Mouse (Mus musculus): ENCODE measurements around the gene Ufsp2. TPM values are rescaled to one million over a fixed set of nuclear protein-coding genes. Genes with fewer than 3 reads are reported as not detected.

The Ufsp2 gene
- polyA plus RNA-seq, 1 experiment, result 29.2 TPM

DNA sequence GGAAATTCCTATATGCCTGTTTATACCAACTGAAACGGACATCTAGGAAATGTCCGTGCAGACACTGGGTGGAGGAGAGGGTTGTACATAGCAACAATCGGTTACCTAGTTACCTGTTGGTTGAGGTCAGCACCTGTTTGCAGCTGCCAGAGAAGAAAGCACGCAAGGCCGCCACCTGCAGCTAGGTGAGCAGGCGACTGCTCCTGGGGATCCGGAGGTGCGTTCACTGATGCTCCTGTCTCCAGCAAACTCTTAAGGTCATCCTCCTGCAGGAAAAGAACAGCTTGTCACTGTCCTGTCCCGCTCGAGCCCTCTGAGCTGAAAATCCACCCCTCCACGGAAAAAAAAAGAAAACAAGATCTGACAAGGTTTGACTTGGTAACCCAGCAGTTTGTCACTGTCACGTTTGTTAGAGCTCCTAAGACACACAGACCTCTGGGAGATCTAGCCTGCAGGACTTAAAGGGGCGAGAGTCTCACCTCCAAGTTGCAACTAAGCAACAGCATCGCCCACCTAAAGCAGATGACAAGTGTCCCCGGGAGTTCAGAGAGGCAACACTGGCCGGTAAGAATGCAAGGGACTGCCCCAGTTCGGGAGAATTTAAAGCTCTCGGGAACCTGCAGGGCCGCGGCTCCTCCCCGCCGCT lies 23.9 kb downstream of the Ufsp2 start, which contains the start of gene Lrp2bp:
Gene Lrp2bp (plus strand): TSS at position 166 of the 646 bp plus-strand sequence.
- no peak for TF ChIP-seq CTCF (conservative IDR thresholded peaks at IDR 0.05; ENCODE audit: insufficient read depth, insufficient read length, low read depth, low read length)
- WGBS, result 5% methylated on average over 22 of the region's 22 CpGs
- peak; percentile 56 for DNase-seq
- peak within 1 kb of the TSS; percentile 95 for H3K27ac ChIP-seq (ENCODE audit: insufficient read depth, low read depth, low read length)
- peaks cover 7% of the 10 kb centered on the region; the same call in 1 of the 2 replicates for H3K4me1 ChIP-seq (ENCODE audit: control insufficient read depth, insufficient read depth, low read length)
- H3K36me3 ChIP-seq (ENCODE audit: control insufficient read depth, insufficient read depth, low read length), result peaks cover 5% of the 10 kb centered on the region; the same call in 1 of the 2 replicates
- no peaks in the 10 kb centered on the region for H3K27me3 ChIP-seq (replicated peaks; ENCODE audit: control insufficient read depth, insufficient read depth, low read length)
- peak within 1 kb of the TSS; percentile 78 for H3K4me3 ChIP-seq (ENCODE audit: insufficient read depth, low read depth, low read length)

GRCm38 (mm10) chr8:45999784-46000705 lies 24.7 kb downstream of the Ufsp2 start:
- WGBS, result 3% methylated on average over 55 of the region's 55 CpGs

DNA sequence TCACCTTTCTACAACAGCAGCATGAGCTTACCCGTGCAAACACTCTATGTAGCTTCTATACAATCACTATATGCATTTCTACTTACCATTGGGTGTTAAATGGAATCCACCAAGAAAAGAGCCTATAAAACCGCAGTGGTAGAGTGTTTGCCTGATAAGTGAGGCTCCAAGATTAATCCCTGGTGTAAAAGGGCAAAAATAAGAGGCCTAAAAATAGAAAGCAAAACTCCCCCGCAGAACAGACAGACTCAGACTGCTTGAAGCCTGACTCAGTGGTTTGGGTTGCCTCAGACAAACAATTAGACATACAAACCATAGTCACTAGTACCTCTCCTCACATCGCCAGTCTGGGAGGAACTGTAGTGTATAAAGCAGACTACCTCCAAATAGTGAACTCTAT lies 30.3 kb downstream of the Ufsp2 start, which contains the start of gene Ankrd37:
Gene Ankrd37 (minus strand): TSS at position 112 of the 400 bp plus-strand sequence.
- no peak for TF ChIP-seq POLR2A (IDR thresholded peaks at IDR 0.05; ENCODE audit: low read depth, low read length)
- TF ChIP-seq CTCF (conservative IDR thresholded peaks at IDR 0.05; ENCODE audit: insufficient read depth, insufficient read length, low read depth, low read length), result no peak
- H3K27ac ChIP-seq (ENCODE audit: insufficient read depth, low read depth, low read length), result no peak within 1 kb of the TSS
- WGBS, result 68% methylated on average over 4 of the region's 4 CpGs
- H3K4me1 ChIP-seq (ENCODE audit: control insufficient read depth, insufficient read depth, low read length), result peaks cover 2% of the 10 kb centered on the region; the same call in 1 of the 2 replicates
- DNase-seq, result no peak
- H3K36me3 ChIP-seq (ENCODE audit: control insufficient read depth, insufficient read depth, low read length), result no peaks in the 10 kb centered on the region
- no peaks in the 10 kb centered on the region for H3K27me3 ChIP-seq (replicated peaks; ENCODE audit: control insufficient read depth, insufficient read depth, low read length)
- no peak within 1 kb of the TSS for H3K4me3 ChIP-seq (ENCODE audit: insufficient read depth, low read depth, low read length)

More at GRCm38 (mm10) chr8:45999784-46000705, 24.7 kb downstream of the Ufsp2 start:
- TF ChIP-seq CTCF (conservative IDR thresholded peaks at IDR 0.05; ENCODE audit: insufficient read depth, insufficient read length, low read depth, low read length) (no peak), POLR2A (IDR thresholded peaks at IDR 0.05; ENCODE audit: low read depth, low read length) (peak; percentile 87)
- H3K4me1 ChIP-seq (ENCODE audit: control insufficient read depth, insufficient read depth, low read length), result peaks cover 7% of the 10 kb centered on the region; the same call in 1 of the 2 replicates
- H3K27ac ChIP-seq (ENCODE audit: insufficient read depth, low read depth, low read length), result peak overlapping the region; percentile 95
- peak overlapping the region; percentile 78 for H3K4me3 ChIP-seq (ENCODE audit: insufficient read depth, low read depth, low read length)
- no peaks in the 10 kb centered on the region for H3K27me3 ChIP-seq (replicated peaks; ENCODE audit: control insufficient read depth, insufficient read depth, low read length)
- peak; percentile 99 for DNase-seq
- H3K36me3 ChIP-seq (ENCODE audit: control insufficient read depth, insufficient read depth, low read length), result peaks cover 5% of the 10 kb centered on the region; the same call in 1 of the 2 replicates

- H3K36me3 ChIP-seq (ENCODE audit: control insufficient read depth, insufficient read depth, low read length), result no peaks in the 10 kb centered on the region
- H3K27ac ChIP-seq (ENCODE audit: insufficient read depth, low read depth, low read length), result no peak overlapping the region
- H3K4me1 ChIP-seq (ENCODE audit: control insufficient read depth, insufficient read depth, low read length), result peaks cover 7% of the 10 kb centered on the region; the same call in 1 of the 2 replicates
- H3K27me3 ChIP-seq (replicated peaks; ENCODE audit: control insufficient read depth, insufficient read depth, low read length), result no peaks in the 10 kb centered on the region
- WGBS, result 65% methylated on average over 3 of the region's 3 CpGs
- TF ChIP-seq POLR2A (IDR thresholded peaks at IDR 0.05; ENCODE audit: low read depth, low read length) (no peak), CTCF (conservative IDR thresholded peaks at IDR 0.05; ENCODE audit: insufficient read depth, insufficient read length, low read depth, low read length) (no peak)
- H3K4me3 ChIP-seq (ENCODE audit: insufficient read depth, low read depth, low read length), result no peak overlapping the region
- no peak for DNase-seq
Observed at GRCm38 (mm10) chr8:46007050-46007672, 31.8 kb downstream of the Ufsp2 start.

GRCm38 (mm10) chr8:46010306-46010705 lies 35.0 kb downstream of the Ufsp2 start:
- WGBS, result 78% methylated on average over 2 of the region's 2 CpGs
- H3K27me3 ChIP-seq (replicated peaks; ENCODE audit: control insufficient read depth, insufficient read depth, low read length), result no peaks in the 10 kb centered on the region
- no peaks in the 10 kb centered on the region for H3K36me3 ChIP-seq (ENCODE audit: control insufficient read depth, insufficient read depth, low read length)
- H3K4me1 ChIP-seq (ENCODE audit: control insufficient read depth, insufficient read depth, low read length), result peaks cover 7% of the 10 kb centered on the region; the same call in 1 of the 2 replicates
- peak; percentile 22 for DNase-seq
- TF ChIP-seq POLR2A (IDR thresholded peaks at IDR 0.05; ENCODE audit: low read depth, low read length), result no peak
- H3K4me3 ChIP-seq (ENCODE audit: insufficient read depth, low read depth, low read length), result no peak overlapping the region
- no peak overlapping the region for H3K27ac ChIP-seq (ENCODE audit: insufficient read depth, low read depth, low read length)

- no peaks in the 10 kb centered on the region for H3K27me3 ChIP-seq (replicated peaks; ENCODE audit: control insufficient read depth, insufficient read depth, low read length)
- WGBS, result 11% methylated on average over 17 of the region's 17 CpGs
- H3K27ac ChIP-seq (ENCODE audit: insufficient read depth, low read depth, low read length), result no peak overlapping the region
- H3K4me3 ChIP-seq (ENCODE audit: insufficient read depth, low read depth, low read length), result peak overlapping the region; percentile 3; the same call in 1 of the 2 replicates
- TF ChIP-seq POLR2A (IDR thresholded peaks at IDR 0.05; ENCODE audit: low read depth, low read length) (no peak), CTCF (conservative IDR thresholded peaks at IDR 0.05; ENCODE audit: insufficient read depth, insufficient read length, low read depth, low read length) (peak; percentile 54)
- no peaks in the 10 kb centered on the region for H3K36me3 ChIP-seq (ENCODE audit: control insufficient read depth, insufficient read depth, low read length)
- peaks cover 7% of the 10 kb centered on the region; the same call in 1 of the 2 replicates for H3K4me1 ChIP-seq (ENCODE audit: control insufficient read depth, insufficient read depth, low read length)
- DNase-seq, result peak; percentile 57
Observed at GRCm38 (mm10) chr8:46010746-46011680, 35.7 kb downstream of the Ufsp2 start.

Data from kidney, adult 2 months (tissue).